Mouse (Mus musculus) bone marrow, adult 2 months (tissue): Measurements from ENCODE around the gene Mov10.

Experiments used
- CTCF ChIP-seq: fragments of 200-500 bp; IDR thresholded peaks from 2 replicates; pipeline ENCODE4 v1.5.1; 2011; ENCODE audit warnings: low read length, control low read depth; ENCODE audit not compliant: control insufficient read depth, insufficient read depth
- POLR2A ChIP-seq: fragments of 200-500 bp; IDR thresholded peaks from 2 replicates; pipeline ENCODE4 v1.6.1; 2011; ENCODE audit warnings: low read depth, mild to moderate bottlenecking, control low read depth, low read length, borderline replicate concordance; ENCODE audit not compliant: control insufficient read depth

DNA sequence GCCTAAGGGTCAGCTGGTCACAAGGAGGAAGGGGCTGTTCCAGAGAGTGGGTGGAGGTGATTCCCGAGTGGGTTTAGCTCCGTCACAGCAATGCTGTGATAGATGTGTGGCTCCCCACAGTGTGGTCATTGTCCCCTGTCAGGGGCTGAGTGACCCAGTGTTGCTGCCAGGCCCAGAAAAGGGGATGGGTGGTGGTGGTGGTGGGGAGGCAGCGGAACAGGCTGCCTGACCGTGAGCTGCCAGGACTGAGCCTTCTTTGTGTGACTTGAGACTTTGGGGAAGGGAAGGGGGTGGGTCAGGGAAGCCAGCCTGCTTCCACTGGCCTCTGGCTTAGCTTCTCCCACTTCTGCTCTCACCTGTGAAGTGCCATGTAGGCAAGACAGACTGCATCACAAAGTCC, 27.3 kb downstream of the Mov10 start:
- no peak for TF ChIP-seq POLR2A
- TF ChIP-seq CTCF = no peak
